Mouse (Mus musculus): ENCODE results near the gene Cog1.
A peak's percentile ranks its signal among the peaks of the same experiment; 100 is the strongest.
"Not testable (repeated sequence)": the region's sequence is repeated elsewhere in the genome, so short reads cannot be mapped to it uniquely, and the experiment has no call there.

The Cog1 gene

DNA sequence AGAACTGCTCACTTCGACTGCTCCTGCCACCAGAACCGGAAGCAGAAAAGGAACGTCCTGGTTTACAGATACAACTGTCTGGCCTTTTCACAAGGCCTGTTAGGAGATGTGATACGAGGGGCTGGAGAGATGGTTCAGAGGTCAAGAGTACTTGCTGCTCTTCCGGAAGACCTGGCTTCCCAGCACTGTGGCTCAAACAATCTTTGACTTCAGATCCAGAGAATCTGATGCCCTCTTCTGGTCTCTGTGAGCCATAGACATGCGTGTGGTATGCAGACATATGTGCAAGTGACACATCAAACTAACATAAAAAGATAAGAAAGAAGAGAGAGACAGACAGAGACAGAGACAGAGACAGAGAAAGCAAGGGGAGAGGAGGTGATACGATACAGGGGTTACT is 16.7 kb upstream of the Cog1 start:
- DNase-seq (ENCODE audit: low spot score in 2 of 2): no peak

GRCm38 (mm10) chr11:113633398-113633797 is 15.6 kb upstream of the Cog1 start:
- DNase-seq (ENCODE audit: low spot score in 2 of 2): no peak

DNA sequence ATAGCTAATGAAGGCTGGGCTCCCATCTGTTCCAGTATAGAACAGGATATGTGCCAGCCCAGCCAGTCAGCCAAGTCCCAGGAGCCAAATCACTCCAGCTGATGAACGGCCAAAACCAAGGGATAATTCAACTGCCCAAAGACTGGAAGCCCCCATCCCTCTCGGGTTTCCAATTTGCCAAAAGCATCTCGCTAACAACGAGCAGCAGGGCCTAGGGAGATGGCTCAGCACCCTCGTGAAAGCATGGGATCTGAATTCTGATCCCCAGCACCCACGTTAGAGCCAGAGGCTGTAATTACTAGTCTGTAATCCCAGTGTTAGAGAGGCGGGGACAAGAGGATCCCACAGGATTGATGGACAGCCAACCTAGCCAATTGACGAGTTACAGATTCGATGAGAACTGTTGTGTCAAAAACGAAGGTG is 14.3 kb upstream of the Cog1 start:
- DNase-seq (ENCODE audit: low spot score in 2 of 2): no peak

GRCm38 (mm10) chr11:113638680-113639079 is 10.3 kb upstream of the Cog1 start:
- DNase-seq (ENCODE audit: low spot score in 2 of 2): no peak

DNA sequence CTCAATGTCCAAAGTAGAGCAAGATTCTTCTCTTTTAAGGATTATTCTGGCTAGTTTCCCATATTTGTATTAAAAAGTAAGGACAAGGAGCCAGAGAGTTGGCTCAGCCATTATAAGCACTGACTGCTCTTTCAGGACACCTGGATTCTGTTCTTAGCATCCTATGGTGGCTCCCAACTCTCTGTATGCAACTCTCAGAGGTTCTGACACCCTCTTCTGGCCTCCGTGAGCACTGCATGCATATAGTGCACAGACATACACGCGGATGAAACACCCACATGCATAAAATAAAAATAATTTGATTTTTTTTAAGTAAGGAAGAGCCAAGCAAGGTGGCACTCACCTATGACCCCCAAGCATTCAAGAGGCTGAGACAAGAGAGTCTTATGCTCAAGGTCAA is 3.8 kb upstream of the Cog1 start:
- no peak for DNase-seq (ENCODE audit: low spot score in 2 of 2)

- DNase-seq (ENCODE audit: low spot score in 2 of 2): peak; percentile 85 to 97
Observed at GRCm38 (mm10) chr11:113648152-113648551, 817 bp upstream of the Cog1 start.

GRCm38 (mm10) chr11:113649353-113650210 is 613 bp downstream of the Cog1 start, which contains the start of gene Slc39a11:
Slc39a11 (minus strand) TSS chr11:113650079.
- peak; percentile 67 to 87 for DNase-seq (ENCODE audit: low spot score in 2 of 2)

- DNase-seq (ENCODE audit: low spot score in 2 of 2): peak in 1 of 2 experiments; percentile 55
Observed at GRCm38 (mm10) chr11:113651206-113651906, 2.4 kb downstream of the Cog1 start.

DNA sequence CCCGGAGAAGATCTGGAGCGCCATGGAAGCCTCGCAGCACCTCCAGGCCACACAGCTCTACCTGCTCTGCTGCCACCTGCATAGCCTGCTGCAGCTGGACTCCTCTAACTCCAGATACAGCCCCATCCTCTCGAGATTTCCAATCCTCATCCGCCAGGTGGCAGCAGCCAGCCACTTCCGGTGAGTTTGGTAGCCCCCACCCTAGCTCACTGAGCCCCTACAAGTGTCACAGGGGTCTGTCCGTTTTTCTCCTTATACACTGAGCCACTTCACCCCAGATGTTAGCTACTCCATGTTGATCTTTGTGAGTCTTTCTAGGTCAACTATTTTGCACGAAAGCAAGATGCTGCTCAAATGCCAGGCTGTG is 2.9 kb downstream of the Cog1 start:
- no peak for DNase-seq (ENCODE audit: low spot score in 2 of 2)

DNA sequence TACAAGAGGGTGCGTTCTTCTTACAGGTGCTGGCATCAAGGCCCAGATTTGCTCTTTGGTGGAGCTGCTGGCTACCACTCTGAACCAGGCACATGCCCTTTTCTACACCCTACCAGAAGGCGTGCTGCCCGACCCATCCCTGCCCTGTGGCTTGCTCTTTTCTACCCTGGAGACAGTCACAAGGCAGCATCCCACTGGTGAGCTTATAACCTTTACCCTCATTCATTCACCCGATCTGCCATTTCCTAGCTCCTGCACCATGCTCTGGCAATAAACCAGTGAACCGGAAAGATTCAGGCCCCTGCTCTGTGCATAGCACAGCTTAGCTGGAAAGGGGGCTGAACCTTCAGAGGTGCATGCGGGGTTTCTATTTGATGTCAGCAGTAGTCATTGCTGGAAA is 3.5 kb downstream of the Cog1 start:
- no peak for DNase-seq (ENCODE audit: low spot score in 2 of 2)

- no peak for DNase-seq (ENCODE audit: low spot score in 2 of 2)
Observed at GRCm38 (mm10) chr11:113654105-113654504, 5.1 kb downstream of the Cog1 start.

DNA sequence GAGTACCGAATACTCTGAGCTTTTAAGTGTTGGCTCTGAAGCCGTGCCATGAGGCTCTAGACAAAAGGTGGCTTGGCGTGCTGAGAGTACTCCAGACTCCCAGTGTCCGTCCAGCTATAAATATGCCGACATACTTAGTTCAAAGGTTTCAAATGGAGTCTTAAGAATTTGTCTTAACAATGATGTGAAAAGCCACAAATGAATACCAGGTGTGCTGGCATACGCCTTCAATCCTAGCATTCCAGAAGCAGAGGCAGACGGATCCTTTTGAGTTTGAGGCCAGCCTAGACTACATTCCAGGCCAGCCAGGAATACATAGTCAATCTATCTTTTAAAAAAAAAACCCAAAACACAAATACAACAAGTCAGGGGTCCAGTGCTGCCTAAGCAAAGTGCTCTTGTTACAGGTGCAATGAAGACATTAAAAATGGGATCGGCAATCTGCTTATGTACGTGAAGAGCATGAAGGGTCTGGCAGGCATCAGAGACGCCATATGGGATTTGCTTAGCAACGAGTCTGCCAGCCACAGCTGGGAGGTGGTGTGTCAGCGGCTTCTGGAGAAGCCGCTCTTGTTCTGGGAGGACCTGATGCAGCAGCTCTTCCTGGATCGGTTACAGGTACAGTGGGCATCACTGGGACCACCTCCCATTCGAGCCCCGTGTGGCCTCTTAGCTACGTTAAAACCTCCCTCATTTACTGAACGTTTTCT is 5.7 kb downstream of the Cog1 start:
- DNase-seq (ENCODE audit: low spot score in 2 of 2): no peak

DNA sequence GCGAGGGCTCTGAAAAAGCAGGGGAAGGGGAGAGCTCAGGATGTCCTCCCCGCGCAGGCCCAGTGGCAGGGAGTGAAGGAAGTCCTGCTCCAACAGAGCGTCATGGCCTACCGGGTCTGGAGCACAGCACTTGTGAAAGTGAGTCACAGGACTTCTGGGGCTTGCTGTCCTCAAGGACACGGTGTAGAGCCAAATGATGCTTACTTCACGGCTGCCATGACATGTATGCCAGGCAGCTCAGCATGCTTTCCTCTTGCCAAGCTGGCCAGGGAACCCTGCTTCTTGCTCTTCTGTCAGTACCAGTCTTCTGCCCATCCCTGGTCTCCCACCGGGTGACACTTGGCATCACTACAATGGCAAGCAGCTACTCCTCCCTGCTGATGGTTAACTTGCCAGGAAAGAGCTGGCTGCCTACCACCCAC is 7.6 kb downstream of the Cog1 start:
- DNase-seq (ENCODE audit: low spot score in 2 of 2): no peak

DNA sequence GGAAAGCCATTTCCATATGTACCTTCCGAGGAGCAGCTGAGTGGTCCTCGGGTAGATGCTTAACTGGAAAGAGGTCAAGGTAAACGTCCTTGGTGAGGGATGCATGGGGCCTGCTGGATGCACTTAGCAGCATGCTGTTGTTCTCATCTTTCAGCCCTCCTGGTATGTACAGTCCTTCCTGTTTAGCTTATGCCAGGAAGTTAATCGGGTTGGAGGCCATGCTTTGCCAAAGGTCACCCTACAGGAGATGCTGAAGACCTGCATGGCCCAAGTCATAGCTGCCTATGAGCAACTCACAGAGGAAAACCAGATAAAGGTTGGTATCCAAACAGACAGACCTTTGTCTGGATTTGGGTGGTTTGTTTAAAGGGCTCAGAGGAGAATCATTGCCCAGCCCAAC is 8.3 kb downstream of the Cog1 start:
- no peak for DNase-seq (ENCODE audit: low spot score in 2 of 2)

- no peak for DNase-seq (ENCODE audit: low spot score in 2 of 2)
Observed at GRCm38 (mm10) chr11:113658319-113658718, 9.3 kb downstream of the Cog1 start.

- DNase-seq (ENCODE audit: low spot score in 2 of 2): no peak
Observed at GRCm38 (mm10) chr11:113658763-113659162, 9.8 kb downstream of the Cog1 start.

DNA sequence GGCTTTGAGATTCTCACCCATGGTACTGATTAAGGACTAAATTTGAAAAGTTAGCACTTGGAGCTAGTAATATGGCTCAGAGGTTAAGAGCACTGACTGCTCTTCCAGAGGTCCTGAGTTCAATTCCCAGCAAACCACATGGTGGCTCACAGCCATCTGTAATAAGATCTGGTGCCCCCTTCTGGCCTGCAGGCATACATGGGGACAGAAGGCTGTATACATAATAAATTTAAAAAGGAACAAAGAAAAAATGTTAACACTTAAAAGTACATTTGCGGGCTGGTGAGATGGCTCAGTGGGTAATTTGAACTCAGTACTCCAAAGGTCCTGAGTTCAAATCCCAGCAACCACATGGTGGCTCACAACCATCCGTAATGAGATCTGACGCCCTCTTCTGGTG is 11.2 kb downstream of the Cog1 start:
- not testable (repeated sequence) for DNase-seq (ENCODE audit: low spot score in 2 of 2)

GRCm38 (mm10) chr11:113660940-113661339 is 12.0 kb downstream of the Cog1 start:
- no peak for DNase-seq (ENCODE audit: low spot score in 2 of 2)

GRCm38 (mm10) chr11:113661835-113662351 is 12.9 kb downstream of the Cog1 start:
- no peak for DNase-seq (ENCODE audit: low spot score in 2 of 2)

DNA sequence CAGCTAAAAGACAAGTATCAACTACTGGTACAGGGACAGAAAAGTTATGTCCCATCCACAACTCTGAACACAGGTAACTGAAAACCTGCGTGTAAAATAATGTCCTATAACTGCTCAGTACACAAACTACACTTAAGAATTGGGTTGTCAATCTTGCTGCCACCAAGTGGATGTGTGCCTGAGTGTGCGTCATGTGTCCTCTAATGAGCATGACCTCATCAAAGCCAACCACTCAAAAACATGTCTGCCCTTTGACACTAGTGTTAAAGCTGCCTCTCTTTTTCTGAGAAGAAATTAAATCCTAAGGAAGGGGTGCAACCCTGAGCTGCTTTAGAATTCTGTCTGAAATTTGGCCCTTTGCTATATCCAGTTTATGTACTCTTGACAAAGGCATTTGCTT is 15.3 kb downstream of the Cog1 start:
- no peak for DNase-seq (ENCODE audit: low spot score in 2 of 2)

DNA sequence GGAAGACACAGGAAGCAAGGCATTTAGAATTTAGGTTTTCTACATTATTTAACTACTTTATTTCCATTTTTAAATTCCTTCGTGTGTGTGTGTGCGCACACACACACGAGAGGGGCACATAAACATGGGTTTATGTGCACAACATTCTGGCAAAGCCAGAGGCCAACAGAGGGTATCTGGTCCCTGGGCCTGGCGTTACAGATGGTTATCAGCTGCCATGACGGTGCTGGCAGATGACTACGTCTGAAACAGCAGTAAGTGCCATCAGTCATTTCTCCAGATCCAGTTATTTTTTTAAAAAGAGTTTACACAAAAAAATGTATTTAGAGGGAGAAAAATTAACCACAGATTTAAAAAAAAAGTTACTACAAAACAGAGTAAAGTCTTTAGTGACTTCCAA is 17.2 kb downstream of the Cog1 start:
- no peak for DNase-seq (ENCODE audit: low spot score in 2 of 2)

DNA sequence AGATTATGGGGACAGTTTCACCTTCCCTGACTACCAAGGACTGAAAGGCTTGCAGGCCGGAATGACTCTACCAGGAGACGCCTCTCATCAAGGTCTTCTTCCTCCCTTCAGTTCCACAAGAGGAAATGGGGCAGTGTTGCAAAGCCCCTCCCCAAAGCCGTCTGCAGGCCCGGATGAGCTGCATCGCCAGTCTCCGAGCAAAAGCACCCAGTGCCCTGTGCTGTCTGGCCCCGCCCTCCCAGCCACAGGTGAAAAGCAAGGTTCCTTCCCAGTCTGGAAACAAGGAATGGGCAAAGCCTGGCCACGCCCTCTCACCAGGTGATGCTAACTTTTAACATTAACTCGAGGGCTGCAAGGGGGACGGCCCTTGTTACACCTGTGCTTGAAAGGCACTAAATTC is 17.7 kb downstream of the Cog1 start:
- DNase-seq (ENCODE audit: low spot score in 2 of 2): peak in 1 of 2 experiments; percentile 33

Data from spleen, postnatal 4 days (tissue).